Mouse (Mus musculus) CH12.LX (cell line): ENCODE data around the gene Grb2.

ENCODE experiments used
- CHD2 ChIP-seq: IDR thresholded peaks from 2 replicates; pipeline ENCODE4 v1.6.1; 2011; ENCODE audit warnings: low read length, improper control_type of control experiment
- CTCF ChIP-seq, 2 experiments: IDR thresholded peaks in 1 of 2; conservative IDR thresholded peaks in 1 of 2; 2 replicates each; pipeline ENCODE4 v1.5.1; 2011 to 2012; ENCODE audit warnings: low read depth in 2 of 2, low read length in 2 of 2, improper control_type of control experiment in 1 of 2, inconsistent platforms in 1 of 2, mild to moderate bottlenecking in 1 of 2, moderate library complexity in 1 of 2
- EP300 ChIP-seq: IDR thresholded peaks from 2 replicates; pipeline ENCODE4 v1.6.1; 2011; ENCODE audit warnings: low read length, improper control_type of control experiment
- GABPA ChIP-seq: IDR thresholded peaks from 2 replicates; pipeline ENCODE4 v1.6.1; 2012; ENCODE audit warnings: low read depth, low read length, improper control_type of control experiment, inconsistent platforms; ENCODE audit not compliant: insufficient replicate concordance
- JUN ChIP-seq: IDR thresholded peaks from 2 replicates; pipeline ENCODE4 v1.6.1; 2011; ENCODE audit warnings: low read depth, mild to moderate bottlenecking, low read length, improper control_type of control experiment, moderate library complexity; ENCODE audit not compliant: insufficient read depth
- KAT2A ChIP-seq: IDR thresholded peaks from 2 replicates; pipeline ENCODE4 v1.6.1; 2012; ENCODE audit warnings: low read length, improper control_type of control experiment, inconsistent platforms; ENCODE audit not compliant: insufficient replicate concordance
- MAFK ChIP-seq: IDR thresholded peaks from 2 replicates; pipeline ENCODE4 v1.6.1; 2011; ENCODE audit warnings: low read length, improper control_type of control experiment; ENCODE audit not compliant: insufficient replicate concordance
- MAZ ChIP-seq: IDR thresholded peaks from 2 replicates; pipeline ENCODE4 v1.6.1; 2012; ENCODE audit warnings: low read depth, mild to moderate bottlenecking, inconsistent platforms, low read length, improper control_type of control experiment, moderate library complexity
- MEF2A ChIP-seq: IDR thresholded peaks from 2 replicates; pipeline ENCODE4 v1.6.1; 2014; ENCODE audit warnings: low read depth, mild to moderate bottlenecking, inconsistent platforms, low read length, improper control_type of control experiment, borderline replicate concordance
- NELFE ChIP-seq: IDR thresholded peaks from 2 replicates; pipeline ENCODE4 v1.6.1; 2011; ENCODE audit warnings: low read depth, low read length, improper control_type of control experiment
- POLR2A ChIP-seq: IDR thresholded peaks from 2 replicates; pipeline ENCODE4 v1.6.1; 2011; ENCODE audit warnings: low read depth, mild to moderate bottlenecking, improper control_type of control experiment, low read length
- ZNF384 ChIP-seq: IDR thresholded peaks from 2 replicates; pipeline ENCODE4 v1.6.1; 2012; ENCODE audit warnings: low read depth, low read length, improper control_type of control experiment, inconsistent platforms

- TF ChIP-seq KAT2A, result no peak
- TF ChIP-seq ZNF384, result no peak
- TF ChIP-seq MEF2A, result no peak
- TF ChIP-seq CHD2, result no peak
- TF ChIP-seq NELFE, result no peak
- 0 out of 2 replicates have a peak, but pooled peaks have one; percentile 18 for TF ChIP-seq POLR2A
- no peak for TF ChIP-seq CTCF (conservative IDR thresholded peaks at IDR 0.05 in 1 of 2, IDR thresholded peaks at IDR 0.05 in 1 of 2; ENCODE audit: low read depth in 2 of 2, low read length in 2 of 2)
- no peak for TF ChIP-seq JUN
- TF ChIP-seq EP300, result no peak
- no peak for TF ChIP-seq GABPA
- TF ChIP-seq MAZ, result peak; percentile 15; the same call in 1 of the 2 replicates
- TF ChIP-seq MAFK, result no peak
Measured at GRCm38 (mm10) chr11:115691976-115692375, 16.4 kb downstream of the Grb2 start.
